Mouse (Mus musculus) limb, embryonic 11.5 days (tissue): ENCODE measurements around the gene Gm20219. TPM values are rescaled to one million over a fixed set of nuclear protein-coding genes. Genes with fewer than 3 reads are reported as not detected.

Source experiments
- ATAC-seq: fragments of 200-750 bp; cut with Nextera tagmentation; 2 replicates; pipeline ENCODE4 v1.8.0; 2017; ENCODE audit warnings: low read depth; ENCODE audit not compliant: insufficient number of reproducible peaks, low FRiP score, low TSS enrichment
- DNase-seq: peaks from one replicate; pipeline ENCODE4 v3.0.0-alpha.2; 2015; ENCODE audit warnings: low spot score
- H3K27ac ChIP-seq: fragments of 300-500 bp; sonication (generic); replicated peaks from 2 replicates; pipeline ENCODE4 v1.5.1; 2014; ENCODE audit warnings: low read depth, mild to moderate bottlenecking, low read length
- H3K27me3 ChIP-seq: fragments of 300-500 bp; sonication (generic); 2 replicates; pipeline ENCODE4 v1.6.1; 2014; ENCODE audit warnings: mild to moderate bottlenecking, low read length, mixed read lengths; ENCODE audit not compliant: control insufficient read depth, insufficient read depth
- H3K36me3 ChIP-seq: fragments of 300-500 bp; sonication (generic); 2 replicates; pipeline ENCODE4 v1.6.1; 2014; ENCODE audit warnings: mild to moderate bottlenecking, low read length, moderate library complexity, mixed read lengths; ENCODE audit not compliant: control insufficient read depth, insufficient read depth
- H3K4me1 ChIP-seq: fragments of 300-500 bp; sonication (generic); 2 replicates; pipeline ENCODE4 v1.6.1; 2014; ENCODE audit warnings: low read length, mixed read lengths; ENCODE audit not compliant: control insufficient read depth, insufficient read depth
- H3K4me2 ChIP-seq: fragments of 300-500 bp; sonication (generic); 2 replicates; pipeline ENCODE4 v1.6.1; 2014; ENCODE audit warnings: low read depth, mild to moderate bottlenecking, moderate library complexity; ENCODE audit not compliant: severe bottlenecking
- H3K4me3 ChIP-seq: fragments of 300-500 bp; sonication (generic); 2 replicates; pipeline ENCODE4 v1.5.1; 2014; ENCODE audit warnings: low read depth, low read length
- H3K9ac ChIP-seq: fragments of 300-500 bp; sonication (generic); 2 replicates; pipeline ENCODE4 v1.6.1; 2014; ENCODE audit warnings: mild to moderate bottlenecking, low read length
- H3K9me3 ChIP-seq: fragments of 300-500 bp; sonication (generic); 2 replicates; pipeline ENCODE4 v1.6.1; 2016; ENCODE audit warnings: low read length; ENCODE audit not compliant: control insufficient read depth
- WGBS: fragments of 180-500 bp; shearing (Covaris S2); extraction: QIAGEN DNeasy Blood & Tissue Kit; methylation state at CpG from one replicate; pipeline ENCODE4 v1.1.7; 2014; 5-methylcytosine and 5-hydroxymethylcytosine counted together
- polyA plus RNA-seq: library from polyadenylated mRNA; unstranded; fragments of >200 nt; fragmentation: Nextera tagmentation; extraction: Ambion mirVana; gene quantifications from 2 replicates; pipeline ENCODE4 v1.2.1, GENCODE M21; 2014

The Gm20219 gene
- polyA plus RNA-seq, 1 experiment from 2014 or later = 0.73 TPM

- no peak overlapping the region for H3K4me3 ChIP-seq
- peaks cover 12% of the 10 kb centered on the region; the same call in 1 of the 2 replicates for H3K4me1 ChIP-seq
- DNase-seq (no peak), ATAC-seq (no peak)
- H3K9ac ChIP-seq = no peak overlapping the region
- H3K36me3 ChIP-seq = no peaks in the 10 kb centered on the region
- peaks cover 6% of the 10 kb centered on the region; the same call in 1 of the 2 replicates for H3K9me3 ChIP-seq
- H3K27ac ChIP-seq = no peak overlapping the region
- H3K27me3 ChIP-seq = peaks cover 44% of the 10 kb centered on the region
- no peak overlapping the region for H3K4me2 ChIP-seq
These were observed 39.9 kb downstream of the Gm20219 start for GRCm38 (mm10) chr17:56514330-56514729.

DNA sequence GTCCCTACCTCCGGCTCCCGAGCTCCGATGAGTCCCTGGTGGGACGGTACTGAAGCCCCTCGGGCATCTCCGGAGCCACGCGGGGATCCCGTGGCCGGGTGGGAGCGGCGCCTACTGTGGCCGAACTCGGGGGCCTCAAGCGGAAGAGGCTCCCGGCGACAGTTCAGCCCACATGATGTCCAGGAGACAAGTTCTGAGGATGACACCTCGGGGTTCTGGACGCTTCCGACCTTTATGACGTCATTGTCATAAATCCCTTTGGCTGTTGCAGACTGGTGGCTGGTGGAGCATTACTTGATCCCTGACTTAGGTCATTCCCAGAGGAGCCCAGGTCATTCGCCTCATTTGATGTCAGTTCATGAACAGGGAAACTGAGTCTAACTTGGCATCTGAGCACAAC lies 41.9 kb downstream of the Gm20219 start, which contains the start of gene Znrf4:
Gene Znrf4, minus strand, starts transcription at position 122 of the 400 bp plus-strand sequence.
- Histone ChIP-seq H3K27ac (no peak within 1 kb of the TSS), H3K27me3 (peaks cover 50% of the 10 kb centered on the region), H3K4me2 (peak within 1 kb of the TSS; percentile 20; the same call in 1 of the 2 replicates), H3K36me3 (no peaks in the 10 kb centered on the region), H3K4me1 (peaks cover 12% of the 10 kb centered on the region; the same call in 1 of the 2 replicates), H3K9ac (no peak within 1 kb of the TSS), H3K9me3 (peaks cover 6% of the 10 kb centered on the region; the same call in 1 of the 2 replicates), H3K4me3 (peak within 1 kb of the TSS; percentile 20)
- 54% methylated on average over 22 of the region's 22 CpGs for WGBS
- no peak for DNase-seq
- no peak for ATAC-seq

DNA sequence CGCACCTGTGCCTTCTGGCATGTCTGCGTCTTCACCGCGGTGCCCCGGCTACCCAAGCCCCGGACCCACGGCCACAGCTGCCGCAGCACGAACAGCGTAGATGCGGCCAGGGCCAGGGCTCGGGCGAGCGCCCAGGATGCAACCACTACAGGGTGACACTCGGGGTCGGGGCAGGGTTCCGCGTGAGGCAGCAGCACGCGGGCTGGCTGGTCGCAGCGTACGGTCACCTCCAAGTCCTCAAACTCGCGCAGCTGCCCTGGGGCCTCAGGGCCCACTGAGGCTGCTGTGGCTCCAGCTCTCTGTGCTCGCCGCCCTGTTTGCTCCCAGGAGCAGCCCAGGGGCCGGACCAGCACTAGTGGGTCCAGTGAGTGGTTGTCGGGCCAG lies 42.5 kb downstream of the Gm20219 start:
- Histone ChIP-seq H3K36me3 (no peaks in the 10 kb centered on the region), H3K27me3 (peaks cover 50% of the 10 kb centered on the region), H3K27ac (no peak overlapping the region), H3K4me2 (peak overlapping the region; percentile 20; the same call in 1 of the 2 replicates), H3K9ac (no peak overlapping the region), H3K9me3 (peaks cover 6% of the 10 kb centered on the region; the same call in 1 of the 2 replicates), H3K4me3 (peak overlapping the region; percentile 20), H3K4me1 (peaks cover 15% of the 10 kb centered on the region; the same call in 1 of the 2 replicates)
- DNase-seq (no peak), ATAC-seq (no peak)
- 29% methylated on average over 29 of the region's 29 CpGs for WGBS

- no peak overlapping the region for H3K9ac ChIP-seq
- peaks cover 50% of the 10 kb centered on the region for H3K27me3 ChIP-seq
- H3K4me2 ChIP-seq = peak overlapping the region; percentile 20; the same call in 1 of the 2 replicates
- DNase-seq = no peak
- H3K27ac ChIP-seq = no peak overlapping the region
- H3K4me3 ChIP-seq = peak overlapping the region; percentile 20
- H3K36me3 ChIP-seq = no peaks in the 10 kb centered on the region
- H3K9me3 ChIP-seq = peaks cover 6% of the 10 kb centered on the region; the same call in 1 of the 2 replicates
- H3K4me1 ChIP-seq = peaks cover 15% of the 10 kb centered on the region; the same call in 1 of the 2 replicates
- 9% methylated on average over 56 of the region's 60 CpGs for WGBS
- no peak for ATAC-seq
These were observed 43.0 kb downstream of the Gm20219 start for GRCm38 (mm10) chr17:56510970-56511706.

GRCm38 (mm10) chr17:56510473-56510969 lies 43.7 kb downstream of the Gm20219 start:
- Histone ChIP-seq H3K27ac (no peak overlapping the region), H3K4me3 (no peak overlapping the region), H3K4me2 (peak overlapping the region; percentile 7; the same call in 1 of the 2 replicates), H3K36me3 (no peaks in the 10 kb centered on the region), H3K4me1 (peaks cover 11% of the 10 kb centered on the region; the same call in 1 of the 2 replicates), H3K9me3 (peaks cover 6% of the 10 kb centered on the region; the same call in 1 of the 2 replicates), H3K27me3 (peaks cover 50% of the 10 kb centered on the region), H3K9ac (no peak overlapping the region)
- no peak for DNase-seq
- no peak for ATAC-seq
- 26% methylated on average over 27 of the region's 27 CpGs for WGBS

DNA sequence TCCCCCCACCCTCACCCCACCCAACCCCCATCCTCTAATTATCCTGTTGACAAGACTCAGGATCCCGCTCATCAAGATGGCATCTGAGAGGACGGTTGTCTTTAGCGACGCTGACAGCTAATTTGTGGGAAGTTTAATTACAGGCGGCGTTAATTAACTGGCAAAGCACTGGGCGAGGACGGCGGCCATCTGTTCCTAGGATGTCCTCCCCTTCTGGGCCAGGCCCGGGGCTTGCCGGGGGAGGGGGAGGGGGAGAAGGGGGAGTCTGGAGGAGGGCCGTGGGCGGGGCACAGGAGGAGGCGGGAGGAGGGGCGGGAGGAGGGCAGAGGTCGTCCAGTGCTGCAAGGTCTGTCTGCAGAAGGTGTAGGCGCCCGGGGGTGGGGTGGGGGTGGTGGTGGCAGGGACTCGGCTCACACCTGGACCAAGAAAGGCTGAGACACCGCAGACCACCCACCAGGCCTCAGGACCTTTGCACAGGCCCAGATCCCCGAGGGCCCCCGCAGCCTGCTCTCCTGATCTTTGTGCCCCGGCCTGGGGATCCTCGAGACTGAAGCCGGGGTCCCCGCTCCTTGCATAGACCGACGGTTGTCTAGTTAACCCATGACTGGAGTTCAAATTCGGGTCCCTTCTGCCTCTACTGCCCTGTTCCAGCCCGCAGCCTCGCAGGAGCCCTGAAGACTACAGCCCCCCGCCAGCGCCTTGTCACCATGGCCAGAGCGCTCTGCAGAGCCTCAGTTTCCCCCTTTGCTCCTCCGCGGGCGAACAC lies 44.3 kb downstream of the Gm20219 start:
- Histone ChIP-seq H3K9me3 (peaks cover 6% of the 10 kb centered on the region; the same call in 1 of the 2 replicates), H3K36me3 (no peaks in the 10 kb centered on the region), H3K27me3 (peaks cover 48% of the 10 kb centered on the region), H3K27ac (no peak overlapping the region), H3K4me2 (peak overlapping the region; percentile 12), H3K9ac (no peak overlapping the region), H3K4me3 (no peak overlapping the region), H3K4me1 (peaks cover 11% of the 10 kb centered on the region; the same call in 1 of the 2 replicates)
- DNase-seq = peak; percentile 68
- no peak for ATAC-seq
- WGBS = 3% methylated on average over 36 of the region's 37 CpGs

DNA sequence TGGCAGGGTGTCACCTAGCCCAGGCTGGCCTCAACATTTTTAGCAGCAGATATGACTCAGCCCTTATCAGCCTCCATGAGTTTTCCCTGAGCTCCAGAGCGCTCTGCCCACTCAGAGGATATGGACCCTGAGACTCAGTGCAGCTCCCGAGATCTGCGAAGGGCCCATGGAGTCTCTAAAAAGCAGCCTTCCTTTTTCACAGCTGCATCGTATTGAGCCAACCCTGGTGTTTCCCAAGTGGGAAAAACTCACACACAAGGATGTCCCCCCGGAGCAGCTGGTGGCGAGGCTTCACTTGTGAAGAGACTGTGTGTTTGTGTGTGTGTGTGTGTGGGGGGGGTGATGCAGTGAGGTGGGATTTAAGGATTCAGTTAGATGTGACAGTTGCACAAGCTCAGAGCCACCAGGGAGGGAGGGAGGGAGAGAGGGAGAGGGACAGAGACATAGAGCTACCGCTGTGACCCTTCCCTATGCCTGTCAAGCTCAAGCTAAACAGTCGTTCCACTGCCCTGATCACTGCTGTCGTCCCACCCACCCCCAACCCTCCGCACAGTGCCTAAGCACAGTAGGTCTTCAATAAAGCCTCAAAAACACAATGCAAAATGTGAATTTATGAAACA lies 45.1 kb downstream of the Gm20219 start:
- H3K36me3 ChIP-seq = no peaks in the 10 kb centered on the region
- 41% methylated on average over 10 of the region's 10 CpGs for WGBS
- no peak overlapping the region for H3K4me3 ChIP-seq
- ATAC-seq (no peak), DNase-seq (no peak)
- H3K27ac ChIP-seq = no peak overlapping the region
- H3K9ac ChIP-seq = no peak overlapping the region
- no peak overlapping the region for H3K4me2 ChIP-seq
- H3K9me3 ChIP-seq = peaks cover 7% of the 10 kb centered on the region; the same call in 1 of the 2 replicates
- H3K4me1 ChIP-seq = peaks cover 11% of the 10 kb centered on the region; the same call in 1 of the 2 replicates
- peaks cover 42% of the 10 kb centered on the region for H3K27me3 ChIP-seq
